Mouse (Mus musculus) urinary bladder, postnatal 10 days (tissue): ENCODE data around the gene Nkiras1.

Experiments used
- DNase-seq: peaks from one replicate; pipeline ENCODE4 v3.0.0; 2022; ENCODE audit warnings: low spot score

The Nkiras1 gene

GRCm38 (mm10) chr14:18274526-18274925 is 3.6 kb downstream of the Nkiras1 start:
- no peak for DNase-seq

DNA sequence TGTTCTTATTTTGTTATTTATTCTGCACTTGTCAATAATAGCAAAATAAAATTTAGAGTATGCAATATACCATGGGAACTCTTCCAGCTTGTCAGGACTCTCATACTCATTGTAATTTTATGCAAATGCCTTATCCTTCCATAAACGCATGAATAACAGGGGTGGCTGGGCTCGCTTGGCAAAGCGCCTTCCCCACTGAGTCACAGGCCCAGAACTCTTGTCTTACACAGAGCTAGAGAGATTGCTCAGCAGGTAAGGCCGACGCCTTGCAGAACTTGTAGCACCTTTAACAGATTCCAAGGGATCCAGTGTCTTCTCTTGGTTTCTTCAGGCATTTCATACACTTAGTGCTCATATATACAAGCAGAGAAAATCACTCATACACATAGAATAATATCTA is 9.4 kb downstream of the Nkiras1 start:
- no peak for DNase-seq

GRCm38 (mm10) chr14:18284581-18284980 is 13.6 kb downstream of the Nkiras1 start:
- DNase-seq: no peak

GRCm38 (mm10) chr14:18285476-18285875 is 14.5 kb downstream of the Nkiras1 start:
- no peak for DNase-seq

GRCm38 (mm10) chr14:18286441-18286840 is 15.5 kb downstream of the Nkiras1 start:
- DNase-seq: no peak

GRCm38 (mm10) chr14:18287391-18287790 is 16.5 kb downstream of the Nkiras1 start:
- no peak for DNase-seq

DNA sequence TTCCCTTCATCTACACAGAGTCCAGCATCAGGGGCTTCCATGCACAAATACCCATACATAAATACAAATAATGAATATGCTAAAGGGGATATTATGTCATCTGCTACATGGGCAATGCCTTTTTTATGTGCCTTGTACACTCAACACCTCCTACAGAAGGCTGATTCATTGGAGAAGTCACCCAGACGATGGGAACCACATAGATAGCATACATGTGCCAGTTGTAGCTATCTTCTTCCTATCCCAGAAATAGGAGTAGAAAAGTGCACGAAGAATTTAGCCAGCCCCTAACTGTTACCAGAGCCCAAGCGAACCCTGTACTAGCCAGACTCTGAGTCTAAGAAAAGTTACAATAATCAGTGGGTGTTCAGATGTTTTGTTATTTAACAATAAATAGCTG is 21.2 kb downstream of the Nkiras1 start:
- DNase-seq: no peak

DNA sequence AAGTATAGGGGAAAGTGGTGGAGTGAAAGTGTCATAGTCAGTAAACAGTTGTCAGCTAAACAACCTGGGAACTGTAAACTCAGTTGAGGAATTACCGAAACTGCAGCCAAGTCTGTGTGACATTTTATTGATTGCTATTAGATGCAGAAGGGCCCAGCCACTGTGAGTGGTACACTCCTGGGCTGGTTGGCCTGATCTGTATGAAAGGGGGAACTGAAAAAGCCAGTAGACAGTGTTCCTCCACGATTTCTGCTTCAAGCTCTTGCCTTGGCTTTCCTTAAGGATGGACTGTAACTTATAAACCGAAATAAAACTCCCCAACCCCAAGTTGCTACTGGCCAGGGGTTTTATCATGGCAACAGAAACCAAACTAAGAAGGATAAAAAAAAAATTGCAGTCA is 21.6 kb downstream of the Nkiras1 start:
- no peak for DNase-seq

DNA sequence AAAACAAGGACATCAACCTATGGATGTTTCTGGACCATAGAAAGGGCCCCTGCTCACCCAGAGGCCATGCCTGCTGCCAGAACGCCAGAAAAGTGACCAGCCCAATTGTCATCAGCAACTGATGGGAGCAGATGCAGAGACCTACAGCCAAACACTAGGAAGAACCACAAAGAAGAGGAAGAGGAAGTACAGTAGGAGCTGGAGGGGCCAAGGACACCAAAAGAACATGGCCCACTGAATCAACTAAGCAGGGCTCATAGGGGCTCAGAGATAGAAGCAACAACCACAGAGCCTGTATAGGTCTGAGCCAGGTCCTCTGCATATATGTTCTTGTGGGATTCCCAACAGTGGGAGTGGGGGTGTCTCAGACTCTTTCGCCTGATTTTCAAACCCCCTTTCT is 26.5 kb downstream of the Nkiras1 start:
- no peak for DNase-seq

- DNase-seq: no peak
Observed at GRCm38 (mm10) chr14:18298874-18299273, 27.9 kb downstream of the Nkiras1 start.

- DNase-seq: no peak
Observed at GRCm38 (mm10) chr14:18300676-18301075, 29.7 kb downstream of the Nkiras1 start.

GRCm38 (mm10) chr14:18301591-18301990 is 30.7 kb downstream of the Nkiras1 start:
- DNase-seq: no peak

- no peak for DNase-seq
Observed at GRCm38 (mm10) chr14:18302750-18303149, 31.8 kb downstream of the Nkiras1 start.

- no peak for DNase-seq
Observed at GRCm38 (mm10) chr14:18303262-18303661, 32.3 kb downstream of the Nkiras1 start.

DNA sequence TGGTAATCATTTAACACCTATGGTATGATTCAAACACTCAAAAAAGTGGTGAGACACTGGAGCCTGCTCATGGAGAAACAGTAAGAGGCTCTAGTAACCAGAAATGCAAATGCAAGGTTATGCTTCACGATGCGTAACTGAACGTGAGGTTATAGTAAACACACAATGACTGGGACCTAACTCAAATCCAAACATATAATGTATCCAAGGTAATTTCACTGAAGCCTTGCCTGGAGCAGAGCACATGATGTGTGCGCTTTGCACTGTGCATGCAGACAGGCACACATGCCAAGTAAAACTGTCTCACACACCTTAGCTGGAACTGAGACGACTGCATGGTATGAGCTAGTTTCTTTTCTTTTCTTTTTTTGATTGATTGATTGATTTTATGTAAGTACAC is 33.2 kb downstream of the Nkiras1 start:
- DNase-seq: no peak

DNA sequence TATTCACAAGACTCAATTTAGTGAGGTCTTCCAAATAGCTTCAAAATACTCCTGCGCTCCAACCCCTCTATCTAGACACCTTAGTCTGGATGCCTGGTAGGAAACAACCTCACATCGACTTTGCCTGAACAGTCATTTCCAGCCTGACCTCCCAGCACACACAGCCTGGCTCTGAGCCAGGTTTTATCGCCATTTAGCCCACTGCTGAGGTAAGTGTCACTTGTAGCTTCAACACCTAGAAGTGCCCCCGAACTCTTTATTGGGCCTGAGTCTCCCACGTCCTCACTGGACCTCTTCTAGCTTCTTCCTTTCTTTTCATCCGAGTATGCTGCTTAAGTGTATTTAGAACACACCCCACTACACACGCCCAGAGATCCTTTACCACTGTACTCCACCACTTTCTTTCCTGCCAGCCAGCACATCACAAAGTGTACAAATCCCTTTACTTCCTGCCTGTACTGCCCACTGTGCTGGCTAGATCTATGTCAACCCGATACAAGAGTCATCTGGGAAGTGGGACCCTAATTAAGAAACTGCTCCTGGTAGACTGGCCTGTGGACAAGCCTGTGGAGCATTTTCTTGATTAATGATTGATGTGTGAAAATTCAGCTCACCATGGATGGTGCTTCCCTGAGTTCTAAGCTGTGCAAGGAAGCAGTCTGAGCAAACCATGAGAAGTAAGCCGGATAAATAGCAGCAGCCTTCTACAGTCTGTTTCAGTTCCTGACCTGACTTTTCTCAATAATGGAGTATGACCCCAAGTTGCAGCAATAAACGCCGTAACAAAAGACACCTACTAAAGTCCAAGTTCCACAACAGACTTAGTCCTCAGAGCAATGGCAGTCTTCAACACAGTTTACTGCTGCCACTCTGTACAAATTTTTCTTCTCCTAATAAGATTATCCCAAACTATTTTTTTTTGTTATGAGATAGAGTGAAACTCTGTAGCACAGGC is 46.8 kb downstream of the Nkiras1 start:
- no peak for DNase-seq

GRCm38 (mm10) chr14:18326968-18327672 is 56.2 kb downstream of the Nkiras1 start:
- peak; percentile 11 for DNase-seq

- no peak for DNase-seq
Observed at GRCm38 (mm10) chr14:18330789-18331692, 60.1 kb downstream of the Nkiras1 start.

GRCm38 (mm10) chr14:18331693-18332131 is 60.8 kb downstream of the Nkiras1 start, which contains the start of gene Ube2e1:
Ube2e1 (minus strand) TSS chr14:18331859.
- no peak for DNase-seq
